Mouse (Mus musculus) leukemia stem cell, adult 10-12 weeks (primary cell): ENCODE measurements around the gene Olfr1157. TPM values are rescaled to one million over a fixed set of nuclear protein-coding genes. Genes with fewer than 3 reads are reported as not detected.

Experiments
- polyA plus RNA-seq: library from polyadenylated mRNA; stranded (reverse); fragments of >175 nt; gene quantifications from 2 replicates; pipeline ENCODE4 v1.2.3, GENCODE M21; 2012; ENCODE audit warnings: low replicate concordance

The Olfr1157 gene
- not detected in 2 replicates for polyA plus RNA-seq

DNA sequence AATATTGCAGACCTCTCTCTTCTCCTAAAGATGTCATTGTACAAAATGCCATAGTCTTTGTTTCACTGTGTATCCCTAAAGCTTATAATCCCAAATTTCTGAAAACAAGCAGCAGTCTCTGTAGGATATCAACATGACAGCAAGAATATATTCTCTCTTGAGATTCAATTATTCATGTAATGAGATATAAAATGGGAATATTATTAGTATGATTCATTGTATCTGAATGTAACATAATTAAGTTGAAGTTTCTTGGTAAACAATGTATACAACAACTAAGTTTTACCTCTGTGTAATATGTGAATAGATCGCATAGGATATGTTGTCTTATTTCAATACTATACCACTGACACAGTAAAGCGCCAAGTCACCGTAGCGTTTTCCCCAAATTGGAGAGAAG lies at the start of gene Olfr1157:
TSS of gene Olfr1157 (minus strand) at position 101 of the 400 bp plus-strand sequence.

DNA sequence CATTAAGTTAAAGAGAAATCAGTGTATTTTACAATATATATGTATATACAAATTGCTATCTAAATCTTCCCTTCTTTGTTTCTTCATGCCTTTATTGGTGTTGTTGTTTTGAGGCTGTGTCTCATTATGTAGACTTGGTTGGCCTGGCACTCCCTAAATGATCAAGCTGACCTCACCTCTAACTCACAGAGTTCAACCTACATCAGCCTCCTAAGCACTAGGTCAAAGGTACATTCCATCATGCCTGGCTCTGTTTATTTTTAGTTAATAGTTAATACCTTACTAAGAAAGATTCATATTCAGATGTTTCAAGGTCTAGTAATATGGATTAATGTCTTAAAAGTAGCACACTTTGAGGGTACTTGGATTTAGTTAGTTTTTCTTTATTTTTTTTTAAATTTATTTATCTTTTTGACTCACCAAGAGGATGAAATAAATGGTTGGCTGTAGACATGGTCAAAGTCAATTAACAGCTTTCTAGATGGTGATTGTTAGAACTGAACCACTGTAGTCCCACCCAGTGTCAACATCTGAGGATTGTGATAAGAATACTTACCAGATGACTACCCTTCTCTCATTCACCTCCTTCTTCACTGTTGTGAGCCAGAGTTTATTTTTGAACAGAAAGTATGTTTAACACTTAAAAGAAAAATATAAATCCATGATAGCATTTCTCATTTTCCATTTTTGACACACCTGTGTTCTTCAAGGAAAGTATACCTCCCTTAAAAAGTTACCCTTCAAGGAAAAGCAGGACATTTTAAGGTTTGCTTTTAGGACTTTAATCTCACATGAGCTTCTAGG lies 39.6 kb upstream of the Olfr1157 start, which contains the start of gene Olfr1160:
TSS of gene Olfr1160 (minus strand) at position 754 of the 804 bp plus-strand sequence.

DNA sequence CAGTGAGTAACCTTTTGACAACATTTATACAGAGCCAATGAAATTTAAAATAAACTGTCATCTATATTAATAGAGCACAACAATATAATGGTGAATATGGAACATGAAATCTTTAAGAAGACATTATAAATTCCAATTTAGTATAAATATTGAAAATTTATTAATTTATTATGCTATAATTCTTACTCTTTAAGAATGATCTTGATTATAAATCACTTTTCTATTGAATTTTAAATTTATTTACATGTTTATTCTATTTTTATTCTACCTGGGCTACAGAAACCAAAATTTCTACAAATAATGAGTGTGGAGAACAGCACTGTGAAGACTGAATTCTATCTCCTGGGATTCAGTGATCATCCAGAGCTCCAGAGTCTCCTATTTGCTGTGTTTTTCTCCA lies 21.7 kb upstream of the Olfr1157 start, which contains the start of gene Olfr1158:
TSS of gene Olfr1158 (plus strand) at position 301 of the 400 bp plus-strand sequence.

DNA sequence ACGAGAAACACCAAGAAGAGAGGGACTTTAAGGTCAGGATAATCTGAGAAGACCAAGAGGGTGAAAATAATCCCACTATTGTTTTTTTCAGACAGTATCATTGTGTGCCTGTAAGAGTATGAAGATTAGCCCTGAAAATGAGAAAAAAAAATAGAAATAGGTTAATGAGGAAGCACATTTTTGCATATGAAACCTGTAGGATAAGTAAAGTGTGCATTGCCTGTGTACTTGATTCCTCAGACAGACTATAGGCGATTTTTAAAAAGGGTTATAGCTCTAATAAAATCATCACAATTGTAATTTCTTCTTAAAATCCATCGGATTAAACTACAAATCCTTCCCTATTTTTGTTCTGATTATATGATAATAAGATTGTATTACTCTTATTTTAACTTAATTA lies 6.5 kb upstream of the Olfr1157 start, which contains the start of gene Olfr74:
TSS of gene Olfr74 (minus strand) at position 101 of the 400 bp plus-strand sequence.

DNA sequence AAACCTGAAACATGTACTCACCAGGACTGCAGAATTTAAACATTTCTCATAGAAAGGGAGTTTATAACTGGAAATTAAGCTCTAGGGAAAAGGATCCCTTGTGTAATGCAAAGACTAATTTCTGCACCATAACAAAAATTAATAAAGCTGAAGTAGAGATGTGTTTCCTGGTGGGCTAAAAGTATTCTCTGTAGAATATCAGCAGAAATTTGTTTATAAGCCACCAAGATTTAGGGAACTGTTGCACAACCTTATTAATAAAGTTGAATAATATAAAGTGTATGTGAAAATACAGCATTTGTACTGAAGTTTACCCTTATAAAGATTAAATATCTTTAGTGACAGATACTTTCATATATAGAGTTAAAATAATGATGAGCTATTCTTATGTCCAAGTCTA lies 15.1 kb downstream of the Olfr1157 start, which contains the start of gene Olfr1156:
TSS of gene Olfr1156 (minus strand) at position 101 of the 400 bp plus-strand sequence.

DNA sequence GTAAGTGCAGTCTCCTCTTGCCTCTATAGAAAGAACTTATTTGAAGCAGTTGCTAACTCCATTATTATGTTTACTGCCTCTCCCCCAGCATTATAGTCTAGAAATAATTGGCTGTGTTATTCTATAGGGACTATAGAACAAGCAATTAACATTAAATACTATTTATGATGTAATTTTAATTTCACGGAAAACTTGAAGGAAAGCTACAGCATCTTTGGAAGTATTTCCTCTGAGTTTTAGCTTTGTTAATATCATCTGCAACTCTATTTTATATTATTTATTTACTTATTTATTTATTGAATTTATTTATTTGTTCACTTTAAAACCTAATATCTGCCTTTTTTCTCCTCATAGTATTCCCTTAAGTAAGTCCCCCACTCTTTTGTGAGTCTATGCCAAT lies 23.1 kb downstream of the Olfr1157 start, which contains the start of gene Olfr1155:
TSS of gene Olfr1155 (minus strand) at position 101 of the 400 bp plus-strand sequence.

Other genes starting within 250 kb of the Olfr1157 start
- not detected in 2 replicates for gene Olfr1138, start 228.3 kb downstream of the Olfr1157 start, polyA plus RNA-seq
- gene Olfr1140, start 224.5 kb downstream of the Olfr1157 start, polyA plus RNA-seq, result not detected in 2 replicates
- not detected in 2 replicates for gene Olfr1141, start 214.3 kb downstream of the Olfr1157 start, polyA plus RNA-seq
- not detected in 2 replicates for gene Olfr152, start 188.8 kb downstream of the Olfr1157 start, polyA plus RNA-seq
- not detected in 2 replicates for gene Olfr1143, start 167.7 kb downstream of the Olfr1157 start, polyA plus RNA-seq
- gene Olfr1145, start 158.5 kb downstream of the Olfr1157 start, polyA plus RNA-seq, result not detected in 2 replicates
- not detected in 2 replicates for gene Olfr1148, start 137.8 kb downstream of the Olfr1157 start, polyA plus RNA-seq
- not detected in 2 replicates for gene Olfr1150-ps1, start 124.3 kb downstream of the Olfr1157 start, polyA plus RNA-seq
- gene Olfr1151, start 112.4 kb downstream of the Olfr1157 start, polyA plus RNA-seq, result not detected in 2 replicates
- not detected in 2 replicates for gene Olfr1152, start 101.8 kb downstream of the Olfr1157 start, polyA plus RNA-seq
- not detected in 2 replicates for gene Olfr1153, start 73.3 kb downstream of the Olfr1157 start, polyA plus RNA-seq
- gene Olfr1154, start 63.1 kb downstream of the Olfr1157 start, polyA plus RNA-seq, result not detected in 2 replicates
- not detected in 2 replicates for gene Olfr1155, start 23.2 kb downstream of the Olfr1157 start, polyA plus RNA-seq
- gene Olfr1156, start 15.2 kb downstream of the Olfr1157 start, polyA plus RNA-seq, result not detected in 2 replicates
- not detected in 2 replicates for gene Olfr74, start 6.4 kb upstream of the Olfr1157 start, polyA plus RNA-seq
- gene Olfr1158, start 21.8 kb upstream of the Olfr1157 start, polyA plus RNA-seq, result not detected in 2 replicates
- not detected in 2 replicates for gene Olfr1160, start 40.0 kb upstream of the Olfr1157 start, polyA plus RNA-seq
- not detected in 2 replicates for gene Olfr1161, start 54.5 kb upstream of the Olfr1157 start, polyA plus RNA-seq
- not detected in 2 replicates for gene Olfr73, start 69.4 kb upstream of the Olfr1157 start, polyA plus RNA-seq
- gene Olfr1162, start 82.8 kb upstream of the Olfr1157 start, polyA plus RNA-seq, result not detected in 2 replicates
- not detected in 2 replicates for gene Olfr1163, start 103.5 kb upstream of the Olfr1157 start, polyA plus RNA-seq
- not detected in 2 replicates for gene Olfr1164, start 125.7 kb upstream of the Olfr1157 start, polyA plus RNA-seq
- gene Olfr1166, start 160.0 kb upstream of the Olfr1157 start, polyA plus RNA-seq, result not detected in 2 replicates
- gene Olfr1167, start 186.9 kb upstream of the Olfr1157 start, polyA plus RNA-seq, result not detected in 2 replicates
- not detected in 2 replicates for gene Olfr1168, start 213.6 kb upstream of the Olfr1157 start, polyA plus RNA-seq